In genomic region chr9:44603454-44604289, GRCm38 (mm10) we compare ENCODE assay signal across 8 mouse cellular contexts. TPM values are rescaled to one million over a fixed set of nuclear protein-coding genes. Genes with fewer than 3 reads are reported as not detected.
DNase-seq lines count a peak whose midpoint lies in the region; ATAC-seq lines count a peak whose summit lies in the region.

No protein-coding gene starts in this region.

- no peaks in the 10 kb centered on the region for H3K9me3 ChIP-seq in intestine, embryonic 14.5 days (ENCODE audit: control insufficient read depth, low read length)
- no peaks in the 10 kb centered on the region for H3K9me3 ChIP-seq in midbrain, embryonic 10.5 days (replicated peaks)

- peak overlapping the region; percentile 100 for H3K9ac ChIP-seq in intestine, embryonic 14.5 days (ENCODE audit: low read length)

- H3K27me3 ChIP-seq in intestine, embryonic 14.5 days (replicated peaks; ENCODE audit: control insufficient read depth, insufficient read depth, low read length) = no peaks in the 10 kb centered on the region
- H3K27me3 ChIP-seq in midbrain, embryonic 10.5 days (ENCODE audit: low read depth, poor library complexity, severe bottlenecking) = no peaks in the 10 kb centered on the region

- peak overlapping the region; percentile 99 for H3K27ac ChIP-seq in intestine, embryonic 14.5 days (ENCODE audit: low read depth)
- peak overlapping the region; percentile 100 for H3K27ac ChIP-seq in midbrain, embryonic 10.5 days (replicated peaks)

- DNase-seq in gastrocnemius, adult 18-20 months (ENCODE audit: low spot score) = peak; percentile 52
- DNase-seq in gastrocnemius, postnatal 36 days = no peak
- DNase-seq in cerebellum, adult 9-11 months = peak; percentile 52
- DNase-seq in frontal cortex, postnatal 14 days (ENCODE audit: low spot score in 2 of 2) = peak; percentile 37 to 44
- DNase-seq in intestine, embryonic 14.5 days (ENCODE audit: low spot score) = peak; percentile 77
- peak; percentile 14 to 34 for DNase-seq in left cerebral cortex, postnatal 36 days (ENCODE audit: low spot score in 2 of 2)
- DNase-seq in midbrain, embryonic 10.5 days (ENCODE audit: low spot score) = peak; percentile 56
- peak; percentile 62 to 75 for DNase-seq in spleen, postnatal 36 days (ENCODE audit: low spot score in 2 of 2)

- H3K36me3 ChIP-seq in intestine, embryonic 14.5 days (ENCODE audit: control insufficient read depth, insufficient read depth, low read length) = peaks cover 20% of the 10 kb centered on the region
- peaks cover 22% of the 10 kb centered on the region for H3K36me3 ChIP-seq in midbrain, embryonic 10.5 days

- H3K4me1 ChIP-seq in intestine, embryonic 14.5 days (replicated peaks; ENCODE audit: control insufficient read depth, insufficient read depth, low read length) = peaks cover 39% of the 10 kb centered on the region
- peaks cover 52% of the 10 kb centered on the region for H3K4me1 ChIP-seq in midbrain, embryonic 10.5 days

- under 1% methylated on average over 38 of the region's 38 CpGs for WGBS in intestine, embryonic 14.5 days
- WGBS in midbrain, embryonic 10.5 days = under 1% methylated on average over 38 of the region's 38 CpGs

- peak overlapping the region; percentile 100 for H3K4me3 ChIP-seq in intestine, embryonic 14.5 days (ENCODE audit: low read depth, low read length)
- peak overlapping the region; percentile 99 for H3K4me3 ChIP-seq in midbrain, embryonic 10.5 days

- H3K4me2 ChIP-seq in intestine, embryonic 14.5 days (ENCODE audit: low read length) = peak overlapping the region; percentile 76

- ATAC-seq in intestine, embryonic 14.5 days (replicated peaks; ENCODE audit: low FRiP score, low TSS enrichment, low read depth) = peak; percentile 67

- intact Hi-C loops in gastrocnemius, postnatal 36 days (cut with DNase I) = loop anchor here (2.0 kb wide), 1 partner anchor 93 kb away; no protein-coding TSS in a partner anchor
- intact Hi-C loops in left cerebral cortex, postnatal 36 days (cut with DNase I) = loop anchor here (5.0 to 10.0 kb wide), 2 partner anchors 91 to 149 kb away; partner anchors contain the start of gene Upk2

RNA-seq across cellular contexts. Expression of gene Ddx6, which starts 1.0 kb away (rescaled TPM):
- total RNA-seq in gastrocnemius, adult 18-20 months (2021) = 10 to 100 TPM; 68.4 to 69.8 TPM
- 10 to 100 TPM; 57.4 to 60.7 TPM for total RNA-seq in gastrocnemius, postnatal 36 days (2021)
- polyA plus RNA-seq in intestine, embryonic 14.5 days (2014; fragmentation: Nextera tagmentation; extraction: Ambion mirVana) = 17.6 and 17.8 TPM in 2 replicates
- 100 to 1,000 TPM; 128 to 140 TPM for total RNA-seq in left cerebral cortex, postnatal 36 days (2021)
- 19.5 and 19.7 TPM in 2 replicates for polyA plus RNA-seq in midbrain, embryonic 10.5 days (2016; fragmentation: Nextera tagmentation; extraction: Ambion mirVana)

RNA-seq across cellular contexts. Expression of gene Cxcr5, which starts 42.0 kb away (rescaled TPM):
- total RNA-seq in gastrocnemius, adult 18-20 months (2021) = not detected
- not detected for total RNA-seq in gastrocnemius, postnatal 36 days (2021)
- polyA plus RNA-seq in intestine, embryonic 14.5 days (2014; fragmentation: Nextera tagmentation; extraction: Ambion mirVana) = 0.82 and 0.89 TPM in 2 replicates
- not detected for total RNA-seq in left cerebral cortex, postnatal 36 days (2021)
- polyA plus RNA-seq in midbrain, embryonic 10.5 days (2016; fragmentation: Nextera tagmentation; extraction: Ambion mirVana) = not detected in 2 replicates

Comparison
In these comparisons a context has a peak if more than half of its experiments do, and no peak if none do; other contexts are left out.
1. DNase-seq: peak in gastrocnemius, adult 18-20 months (single experiment), cerebellum, adult 9-11 months (single experiment), frontal cortex, postnatal 14 days (2 of 2), intestine, embryonic 14.5 days (single experiment), left cerebral cortex, postnatal 36 days (2 of 2), midbrain, embryonic 10.5 days (single experiment) and spleen, postnatal 36 days (2 of 2); none in gastrocnemius, postnatal 36 days (0 of 2).